Mouse (Mus musculus): ENCODE results near the gene Mas1. TPM values are rescaled to one million over a fixed set of nuclear protein-coding genes. Genes with fewer than 3 reads are reported as not detected.

Mas1 gene
- polyA plus RNA-seq, 1 experiment, result 0.10 TPM

DNA sequence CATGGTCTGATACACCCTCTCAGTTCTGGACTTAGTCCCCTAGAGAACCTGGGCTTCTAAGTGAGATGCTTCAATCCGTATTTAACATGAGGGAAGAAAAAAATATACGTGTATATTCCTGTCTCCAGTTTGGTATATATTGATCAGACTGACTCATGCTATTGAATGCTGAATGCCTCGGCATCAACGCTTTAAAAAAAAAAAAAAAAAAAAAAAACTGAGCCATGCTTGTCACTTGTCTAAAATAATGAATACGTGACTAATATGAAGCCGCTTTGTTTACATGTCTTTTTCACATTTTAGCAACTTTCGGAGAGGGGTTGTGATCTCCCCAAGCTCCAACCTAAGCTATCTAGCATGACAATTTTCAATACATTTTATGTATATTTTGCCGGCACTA is 42.4 kb upstream of the Mas1 start:
- H3K36me3 ChIP-seq (ENCODE audit: control insufficient read depth, insufficient read depth), result peaks cover 22% of the 10 kb centered on the region
- H3K4me2 ChIP-seq (ENCODE audit: low read depth), result no peak overlapping the region
- no peak overlapping the region for H3K4me3 ChIP-seq
- no peak overlapping the region for H3ac ChIP-seq (ENCODE audit: control insufficient read depth, insufficient read length)
- peaks cover 15% of the 10 kb centered on the region for H3K79me2 ChIP-seq (ENCODE audit: control insufficient read depth, insufficient read depth)
- no peaks in the 10 kb centered on the region for H3K27me3 ChIP-seq (ENCODE audit: control insufficient read depth, insufficient read depth, insufficient read length)
- no peak for TF ChIP-seq POLR2AphosphoS2 (IDR thresholded peaks at IDR 0.05; ENCODE audit: insufficient read length, low read depth)
- no peak for TF ChIP-seq SRF (IDR thresholded peaks at IDR 0.05; ENCODE audit: control insufficient read depth, insufficient read length, low read depth)
- no peak for TF ChIP-seq MAX (IDR thresholded peaks at IDR 0.05; ENCODE audit: low read depth)
- TF ChIP-seq USF1 (IDR thresholded peaks at IDR 0.05; ENCODE audit: low read depth), result no peak
- no peak for TF ChIP-seq MYOD1 (IDR thresholded peaks at IDR 0.05; ENCODE audit: control insufficient read depth in 1 of 3, insufficient read length in 2 of 3, low read depth in 2 of 3)
- TF ChIP-seq E2F4 (IDR thresholded peaks at IDR 0.05; ENCODE audit: insufficient read depth), result no peak
- TF ChIP-seq REST (IDR thresholded peaks at IDR 0.05; ENCODE audit: insufficient read depth, insufficient read length), result no peak
- TF ChIP-seq TCF12 (IDR thresholded peaks at IDR 0.05; ENCODE audit: insufficient read depth, poor library complexity, severe bottlenecking), result no peak
- no peak for TF ChIP-seq POLR2A (IDR thresholded peaks at IDR 0.05; ENCODE audit: insufficient read length, low read depth)
- TF ChIP-seq TCF3 (IDR thresholded peaks at IDR 0.05; ENCODE audit: insufficient read length, low read depth), result no peak
- TF ChIP-seq MYOG (IDR thresholded peaks at IDR 0.05; ENCODE audit: control insufficient read depth in 1 of 3, insufficient read depth in 1 of 3, insufficient read length in 2 of 3, low read depth in 2 of 3), result no peak
- no peak for TF ChIP-seq CEBPB (IDR thresholded peaks at IDR 0.05; ENCODE audit: insufficient read depth, poor library complexity, severe bottlenecking)

DNA sequence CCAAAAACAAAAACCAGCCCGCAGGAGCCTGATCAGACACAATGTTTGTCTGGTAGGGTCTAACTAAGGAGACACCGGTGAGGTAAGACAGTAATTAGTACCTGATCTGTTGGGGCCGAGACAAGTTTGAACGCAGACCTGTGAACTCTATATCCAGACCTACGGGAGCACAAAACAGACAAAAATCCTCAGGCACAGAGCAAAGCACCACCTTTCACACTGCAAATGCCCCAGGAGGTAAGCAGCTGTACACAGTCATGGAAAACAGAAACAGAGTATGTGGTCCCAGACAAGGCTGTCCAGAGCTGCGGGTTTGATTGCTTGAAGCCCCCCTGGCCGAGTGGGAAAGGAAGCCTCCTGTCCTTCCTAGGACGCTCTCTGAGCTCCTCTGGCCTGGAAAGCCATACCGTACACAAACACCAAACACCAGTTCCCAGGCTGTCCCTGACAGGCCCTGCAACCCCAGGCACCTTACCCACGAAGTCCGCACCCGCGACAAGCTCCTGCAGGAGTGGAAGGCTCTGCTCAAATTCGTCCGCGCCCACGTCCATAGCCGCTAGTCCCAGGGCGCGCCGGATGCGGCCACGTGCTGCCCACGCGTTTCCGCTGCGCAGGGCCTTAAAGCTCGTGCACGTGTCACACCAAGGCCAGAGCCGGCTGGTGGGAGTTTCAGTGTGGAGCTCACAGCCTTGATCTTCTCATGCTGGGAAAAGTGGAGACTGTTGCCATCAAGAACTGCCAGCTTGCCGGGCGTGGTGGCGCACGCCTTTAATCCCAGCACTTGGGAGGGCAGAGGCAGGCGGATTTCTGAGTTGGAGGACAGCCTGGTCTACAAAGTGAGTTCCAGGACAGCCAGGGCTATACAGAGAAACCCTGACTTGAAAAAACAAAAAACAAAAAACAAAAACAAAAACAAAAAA is 41.7 kb upstream of the Mas1 start, which contains the start of gene Pnldc1:
Gene Pnldc1, minus strand, starts transcription at position 870 of the 920 bp plus-strand sequence.
- H3K4me3 ChIP-seq, result no peak within 1 kb of the TSS
- H3K36me3 ChIP-seq (ENCODE audit: control insufficient read depth, insufficient read depth), result peaks cover 27% of the 10 kb centered on the region
- TF ChIP-seq TCF12 (IDR thresholded peaks at IDR 0.05; ENCODE audit: insufficient read depth, poor library complexity, severe bottlenecking), result no peak
- TF ChIP-seq USF1 (IDR thresholded peaks at IDR 0.05; ENCODE audit: low read depth), result no peak
- no peak for TF ChIP-seq MAX (IDR thresholded peaks at IDR 0.05; ENCODE audit: low read depth)
- no peak for TF ChIP-seq MYOG (IDR thresholded peaks at IDR 0.05; ENCODE audit: control insufficient read depth in 1 of 3, insufficient read depth in 1 of 3, insufficient read length in 2 of 3, low read depth in 2 of 3)
- TF ChIP-seq POLR2A (IDR thresholded peaks at IDR 0.05; ENCODE audit: insufficient read length, low read depth), result no peak
- TF ChIP-seq CEBPB (IDR thresholded peaks at IDR 0.05; ENCODE audit: insufficient read depth, poor library complexity, severe bottlenecking), result no peak
- no peak for TF ChIP-seq TCF3 (IDR thresholded peaks at IDR 0.05; ENCODE audit: insufficient read length, low read depth)
- TF ChIP-seq MYOD1 (IDR thresholded peaks at IDR 0.05; ENCODE audit: control insufficient read depth in 1 of 3, insufficient read length in 2 of 3, low read depth in 2 of 3), result no peak
- H3ac ChIP-seq (ENCODE audit: control insufficient read depth, insufficient read length), result no peak within 1 kb of the TSS
- no peaks in the 10 kb centered on the region for H3K27me3 ChIP-seq (ENCODE audit: control insufficient read depth, insufficient read depth, insufficient read length)
- H3K79me2 ChIP-seq (ENCODE audit: control insufficient read depth, insufficient read depth), result peaks cover 7% of the 10 kb centered on the region
- no peak within 1 kb of the TSS for H3K4me2 ChIP-seq (ENCODE audit: low read depth)

DNA sequence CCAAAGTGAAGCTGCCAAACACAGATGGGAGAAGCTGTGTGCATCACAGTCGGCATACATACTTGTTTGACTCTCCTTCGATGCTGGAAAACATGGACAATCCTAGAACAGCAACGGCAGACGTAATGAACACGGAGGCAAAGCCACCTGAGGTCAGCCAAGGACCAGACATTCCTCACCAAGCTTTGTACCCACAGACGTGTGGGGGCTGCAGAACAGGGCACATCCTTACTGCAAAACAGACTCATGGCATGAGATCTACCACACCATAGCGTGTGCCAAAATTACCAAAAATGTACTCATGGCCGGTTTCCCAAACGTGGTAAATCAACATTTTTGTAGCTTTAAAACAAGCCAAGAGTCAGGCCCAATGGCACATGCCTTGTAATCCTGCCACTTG is 38.5 kb upstream of the Mas1 start:
- TF ChIP-seq SRF (IDR thresholded peaks at IDR 0.05; ENCODE audit: control insufficient read depth, insufficient read length, low read depth) (no peak), CEBPB (IDR thresholded peaks at IDR 0.05; ENCODE audit: insufficient read depth, poor library complexity, severe bottlenecking) (no peak), USF1 (IDR thresholded peaks at IDR 0.05; ENCODE audit: low read depth) (no peak), MYOD1 (IDR thresholded peaks at IDR 0.05; ENCODE audit: control insufficient read depth in 1 of 3, insufficient read length in 2 of 3, low read depth in 2 of 3) (no peak), MYOG (IDR thresholded peaks at IDR 0.05; ENCODE audit: control insufficient read depth in 1 of 3, insufficient read depth in 1 of 3, insufficient read length in 2 of 3, low read depth in 2 of 3) (no peak), TCF3 (IDR thresholded peaks at IDR 0.05; ENCODE audit: insufficient read length, low read depth) (no peak), REST (IDR thresholded peaks at IDR 0.05; ENCODE audit: insufficient read depth, insufficient read length) (no peak), TCF12 (IDR thresholded peaks at IDR 0.05; ENCODE audit: insufficient read depth, poor library complexity, severe bottlenecking) (no peak), E2F4 (IDR thresholded peaks at IDR 0.05; ENCODE audit: insufficient read depth) (no peak), POLR2A (IDR thresholded peaks at IDR 0.05; ENCODE audit: insufficient read length, low read depth) (no peak), MAX (IDR thresholded peaks at IDR 0.05; ENCODE audit: low read depth) (no peak), POLR2AphosphoS2 (IDR thresholded peaks at IDR 0.05; ENCODE audit: insufficient read length, low read depth) (no peak)
- peaks cover 11% of the 10 kb centered on the region for H3K36me3 ChIP-seq (ENCODE audit: control insufficient read depth, insufficient read depth)
- H3ac ChIP-seq (ENCODE audit: control insufficient read depth, insufficient read length), result no peak overlapping the region
- H3K4me3 ChIP-seq, result no peak overlapping the region
- H3K27me3 ChIP-seq (ENCODE audit: control insufficient read depth, insufficient read depth, insufficient read length), result no peaks in the 10 kb centered on the region
- H3K4me2 ChIP-seq (ENCODE audit: low read depth), result no peak overlapping the region
- H3K79me2 ChIP-seq (ENCODE audit: control insufficient read depth, insufficient read depth), result no peaks in the 10 kb centered on the region

DNA sequence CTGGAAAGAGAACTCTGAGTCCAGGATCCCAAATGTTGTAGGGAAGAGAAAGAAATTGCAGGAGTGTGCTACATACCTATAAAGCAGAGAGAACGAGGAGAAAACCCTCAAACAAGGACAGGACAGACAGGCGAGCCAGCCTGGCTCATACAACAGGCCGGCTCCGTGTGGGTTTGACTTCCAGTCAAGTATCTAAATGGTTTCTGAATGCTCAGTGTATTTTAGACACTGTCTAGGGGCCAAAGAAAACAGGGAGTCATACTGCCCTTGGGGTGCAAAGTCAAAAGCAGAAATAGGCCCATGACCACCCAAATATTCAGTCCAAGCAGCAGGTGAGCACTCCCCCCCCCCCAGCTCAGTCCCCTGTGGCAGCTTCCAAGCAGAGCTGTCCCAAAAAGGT is 37.9 kb upstream of the Mas1 start:
- Histone ChIP-seq H3ac (ENCODE audit: control insufficient read depth, insufficient read length) (no peak overlapping the region), H3K4me3 (no peak overlapping the region), H3K27me3 (ENCODE audit: control insufficient read depth, insufficient read depth, insufficient read length) (no peaks in the 10 kb centered on the region), H3K4me2 (ENCODE audit: low read depth) (no peak overlapping the region), H3K79me2 (ENCODE audit: control insufficient read depth, insufficient read depth) (no peaks in the 10 kb centered on the region), H3K36me3 (ENCODE audit: control insufficient read depth, insufficient read depth) (peaks cover 11% of the 10 kb centered on the region)
- TF ChIP-seq USF1 (IDR thresholded peaks at IDR 0.05; ENCODE audit: low read depth) (no peak), POLR2AphosphoS2 (IDR thresholded peaks at IDR 0.05; ENCODE audit: insufficient read length, low read depth) (no peak), POLR2A (IDR thresholded peaks at IDR 0.05; ENCODE audit: insufficient read length, low read depth) (no peak), MAX (IDR thresholded peaks at IDR 0.05; ENCODE audit: low read depth) (no peak), MYOD1 (IDR thresholded peaks at IDR 0.05; ENCODE audit: control insufficient read depth in 1 of 3, insufficient read length in 2 of 3, low read depth in 2 of 3) (no peak), MYOG (IDR thresholded peaks at IDR 0.05; ENCODE audit: control insufficient read depth in 1 of 3, insufficient read depth in 1 of 3, insufficient read length in 2 of 3, low read depth in 2 of 3) (no peak), CEBPB (IDR thresholded peaks at IDR 0.05; ENCODE audit: insufficient read depth, poor library complexity, severe bottlenecking) (no peak), SRF (IDR thresholded peaks at IDR 0.05; ENCODE audit: control insufficient read depth, insufficient read length, low read depth) (no peak), REST (IDR thresholded peaks at IDR 0.05; ENCODE audit: insufficient read depth, insufficient read length) (no peak)

Measured in myocyte (in vitro differentiated cells).